Mouse (Mus musculus): Measurements from ENCODE around the gene 0610040J01Rik. TPM values are rescaled to one million over a fixed set of nuclear protein-coding genes. Genes with fewer than 3 reads are reported as not detected.

Gene 0610040J01Rik
- polyA plus RNA-seq, 1 experiment from 2014 or later, result 11.8 TPM

DNA sequence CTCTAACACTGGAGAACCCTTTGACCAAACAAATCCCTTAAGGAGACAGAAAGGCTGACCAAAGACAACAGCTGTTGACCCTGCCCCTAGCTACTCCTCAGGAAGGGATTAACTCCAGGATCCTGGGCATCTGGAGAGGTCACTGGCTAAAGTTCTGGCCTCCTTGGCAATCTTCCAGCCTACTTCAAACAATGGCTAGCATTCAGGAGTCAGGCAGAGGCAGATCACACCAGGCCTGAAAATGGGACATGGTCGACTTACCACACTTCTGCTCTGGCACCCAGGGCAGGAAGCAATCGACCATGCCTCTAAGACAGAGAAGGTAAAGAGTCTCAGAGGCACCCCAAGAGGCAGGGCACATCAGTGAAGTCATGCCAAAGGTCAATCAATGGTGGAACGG is 137.0 kb downstream of the 0610040J01Rik start:
- ATAC-seq (replicated peaks; ENCODE audit: low FRiP score) (no peak), DNase-seq (ENCODE audit: low spot score) (no peak)
- H3K27me3 ChIP-seq (replicated peaks; ENCODE audit: control insufficient read depth, insufficient read depth, low read length), result no peaks in the 10 kb centered on the region
- peaks cover 4% of the 10 kb centered on the region; the same call in 1 of the 2 replicates for H3K4me1 ChIP-seq (replicated peaks; ENCODE audit: control insufficient read depth, insufficient read depth, low read length)
- no peak overlapping the region for H3K4me2 ChIP-seq
- H3K9me3 ChIP-seq (ENCODE audit: control insufficient read depth, low read length), result no peaks in the 10 kb centered on the region
- no peak overlapping the region for H3K27ac ChIP-seq (ENCODE audit: low read depth, low read length)
- no peak overlapping the region for H3K9ac ChIP-seq (ENCODE audit: low read depth, low read length)
- no peaks in the 10 kb centered on the region for H3K36me3 ChIP-seq (ENCODE audit: control insufficient read depth, insufficient read depth, low read length)
- 49% methylated on average over 3 of the region's 3 CpGs for WGBS
- H3K4me3 ChIP-seq (ENCODE audit: low read depth, low read length), result no peak overlapping the region

Other genes starting within 250 kb of the 0610040J01Rik start
- 0.34 and 0.70 TPM in 2 replicates for gene Nwd2, start 163.3 kb upstream of the 0610040J01Rik start, polyA plus RNA-seq (2014; fragmentation: Nextera tagmentation; extraction: Ambion mirVana)
- 9.0 and 11.0 TPM in 2 replicates for gene Rell1, start 156.5 kb downstream of the 0610040J01Rik start, polyA plus RNA-seq (2014; fragmentation: Nextera tagmentation; extraction: Ambion mirVana)

Measured in liver, embryonic 11.5 days (tissue).